Mouse (Mus musculus) heart, adult 2 months (tissue): ENCODE results near the gene Thg1l. TPM values are rescaled to one million over a fixed set of nuclear protein-coding genes. Genes with fewer than 3 reads are reported as not detected.

ENCODE experiments used
- DNase-seq, 2 experiments: peaks; one replicate each; pipeline ENCODE4 v3.0.0; 2021
- H3K27ac ChIP-seq: fragments of 200-600 bp; 2 replicates; pipeline ENCODE4 v1.8.1; 2022
- H3K27me3 ChIP-seq: fragments of 200-500 bp; 2 replicates; pipeline ENCODE4 v1.6.1; 2012; ENCODE audit warnings: mild to moderate bottlenecking, low read length, inconsistent platforms, mixed read lengths; ENCODE audit not compliant: control insufficient read depth, insufficient read depth
- H3K36me3 ChIP-seq: fragments of 200-500 bp; 2 replicates; pipeline ENCODE4 v1.6.1; 2012; ENCODE audit warnings: low read length, inconsistent platforms; ENCODE audit not compliant: control insufficient read depth, insufficient read depth
- H3K4me1 ChIP-seq: fragments of 200-500 bp; 2 replicates; pipeline ENCODE4 v1.6.1; 2011; ENCODE audit warnings: low read length; ENCODE audit not compliant: control insufficient read depth, insufficient read depth
- H3K4me3 ChIP-seq: fragments of 200-600 bp; 2 replicates; pipeline ENCODE4 v1.8.1; 2022
- H3K79me2 ChIP-seq: fragments of 200-500 bp; replicated peaks from 2 replicates; pipeline ENCODE4 v1.6.1; 2012; ENCODE audit warnings: mild to moderate bottlenecking, inconsistent platforms, low read length, moderate library complexity, mixed read lengths; ENCODE audit not compliant: control insufficient read depth, insufficient read depth
- H3K9ac ChIP-seq: fragments of 200-500 bp; 2 replicates; pipeline ENCODE4 v1.6.1; 2012; ENCODE audit warnings: low read depth, mild to moderate bottlenecking, control low read depth, inconsistent platforms, low read length, mixed read lengths
- CTCF ChIP-seq: fragments of 200-600 bp; IDR thresholded peaks from 2 replicates; pipeline ENCODE4 v1.8.1; 2022; ENCODE audit warnings: antibody characterized with exemption, mild to moderate bottlenecking, moderate library complexity
- EP300 ChIP-seq: fragments of 200-500 bp; IDR thresholded peaks from 2 replicates; pipeline ENCODE4 v1.6.1; 2011; ENCODE audit warnings: low read depth, low read length, control low read depth; ENCODE audit not compliant: insufficient read depth
- POLR2A ChIP-seq: fragments of 200-500 bp; IDR thresholded peaks from 2 replicates; pipeline ENCODE4 v1.6.1; 2011; ENCODE audit warnings: mild to moderate bottlenecking, low read depth, low read length, control low read depth; ENCODE audit not compliant: insufficient read depth
- WGBS: fragments of 180-500 bp; shearing (Covaris S2); methylation state at CpG from one replicate; pipeline ENCODE4 v1.1.7; 2018; 5-methylcytosine and 5-hydroxymethylcytosine counted together
- intact Hi-C: fragments of 180-260 bp; cut with DNase I; formaldehyde crosslinking; loops from one replicate; pipeline ENCODE4 v1.15.1; 2025
- polyA plus RNA-seq: library from polyadenylated mRNA; depleted of rRNA; stranded (reverse); fragments of >200 nt; gene quantifications from 2 replicates; pipeline ENCODE4 v1.2.3, GENCODE M21; 2012
- total RNA-seq, 2 experiments: library from RNA; stranded (reverse); gene quantifications; 2 replicates each; pipeline ENCODE4 v1.2.3; 2021

Gene Thg1l
- total and polyA plus RNA-seq, 3 experiments = 5.7 to 6.0 (median 5.9) TPM

- Histone ChIP-seq H3K27me3 (no peaks in the 10 kb centered on the region), H3K36me3 (peaks cover 2% of the 10 kb centered on the region; the same call in 1 of the 2 replicates), H3K4me1 (no peaks in the 10 kb centered on the region), H3K4me3 (no peak overlapping the region), H3K27ac (no peak overlapping the region), H3K79me2 (no peaks in the 10 kb centered on the region; the same call in 1 of the 2 replicates), H3K9ac (no peak overlapping the region)
- 95% methylated on average over 5 of the region's 5 CpGs for WGBS
- DNase-seq = no peak
- intact Hi-C loops = no loop called here
- no peak for TF ChIP-seq POLR2A
- TF ChIP-seq CTCF = no peak
- no peak for TF ChIP-seq EP300
These were observed 44.6 kb downstream of the Thg1l start for GRCm38 (mm10) chr11:45910701-45911100.

DNA sequence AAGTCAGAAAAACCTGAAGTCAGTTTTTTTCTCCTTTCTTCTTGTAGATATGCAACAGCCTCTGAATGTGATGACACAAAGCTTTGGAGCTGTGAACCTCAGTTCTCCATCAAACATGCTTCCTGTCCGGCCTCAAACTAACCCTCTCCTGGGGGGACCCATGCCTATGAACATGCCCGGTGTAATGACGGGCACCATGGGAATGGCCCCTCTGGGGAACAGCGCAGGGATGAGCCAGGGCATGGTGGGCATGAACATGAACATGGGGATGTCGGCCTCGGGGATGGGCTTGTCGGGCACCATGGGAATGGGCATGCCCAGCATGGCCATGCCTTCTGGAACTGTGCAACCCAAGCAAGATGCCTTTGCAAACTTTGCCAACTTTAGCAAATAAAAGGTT is 46.4 kb downstream of the Thg1l start:
- intact Hi-C loops = no loop called here
- Histone ChIP-seq H3K4me1 (no peaks in the 10 kb centered on the region), H3K9ac (no peak overlapping the region), H3K79me2 (no peaks in the 10 kb centered on the region; the same call in 1 of the 2 replicates), H3K4me3 (no peak overlapping the region), H3K27me3 (no peaks in the 10 kb centered on the region), H3K27ac (no peak overlapping the region), H3K36me3 (peaks cover 2% of the 10 kb centered on the region; the same call in 1 of the 2 replicates)
- WGBS = 97% methylated on average over 7 of the region's 7 CpGs
- DNase-seq = no peak
- TF ChIP-seq EP300 = no peak
- TF ChIP-seq CTCF = no peak
- no peak for TF ChIP-seq POLR2A

GRCm38 (mm10) chr11:45908070-45908469 is 47.2 kb downstream of the Thg1l start:
- TF ChIP-seq EP300 = no peak

DNA sequence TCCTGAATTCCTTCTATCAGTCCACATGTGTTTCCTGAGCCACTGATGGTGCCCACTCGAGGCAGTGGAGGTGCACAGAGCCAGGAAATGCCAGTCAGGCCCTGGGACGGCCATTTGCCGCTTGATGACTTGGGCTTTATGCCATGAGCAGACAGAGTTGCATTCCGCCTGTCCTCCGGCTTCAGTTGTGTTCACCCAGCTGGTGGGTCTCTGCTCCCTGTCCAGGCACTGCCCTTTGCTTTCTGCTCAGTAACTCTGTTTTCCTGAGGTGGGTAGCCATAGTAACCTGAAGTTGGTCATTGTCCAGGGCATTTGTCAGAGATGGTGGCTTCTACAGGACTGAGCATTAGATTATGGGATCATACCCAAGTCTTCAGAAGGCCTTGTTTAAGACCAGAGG is 48.0 kb downstream of the Thg1l start:
- Histone ChIP-seq H3K4me3 (no peak overlapping the region), H3K9ac (no peak overlapping the region), H3K36me3 (peaks cover 2% of the 10 kb centered on the region; the same call in 1 of the 2 replicates), H3K27ac (no peak overlapping the region), H3K27me3 (no peaks in the 10 kb centered on the region), H3K79me2 (peaks cover 1% of the 10 kb centered on the region; the same call in 1 of the 2 replicates), H3K4me1 (no peaks in the 10 kb centered on the region)
- WGBS = 44% methylated on average over 5 of the region's 5 CpGs
- intact Hi-C loops = no loop called here
- TF ChIP-seq CTCF (no peak), EP300 (no peak), POLR2A (no peak)
- no peak for DNase-seq

More at GRCm38 (mm10) chr11:45908070-45908469, 47.2 kb downstream of the Thg1l start:
- Histone ChIP-seq H3K27me3 (no peaks in the 10 kb centered on the region), H3K79me2 (peaks cover 1% of the 10 kb centered on the region; the same call in 1 of the 2 replicates), H3K9ac (no peak overlapping the region), H3K4me1 (no peaks in the 10 kb centered on the region), H3K27ac (no peak overlapping the region), H3K4me3 (no peak overlapping the region), H3K36me3 (peaks cover 2% of the 10 kb centered on the region; the same call in 1 of the 2 replicates)
- no peak for DNase-seq
- 91% methylated on average over 7 of the region's 7 CpGs for WGBS
- intact Hi-C loops = no loop called here

DNA sequence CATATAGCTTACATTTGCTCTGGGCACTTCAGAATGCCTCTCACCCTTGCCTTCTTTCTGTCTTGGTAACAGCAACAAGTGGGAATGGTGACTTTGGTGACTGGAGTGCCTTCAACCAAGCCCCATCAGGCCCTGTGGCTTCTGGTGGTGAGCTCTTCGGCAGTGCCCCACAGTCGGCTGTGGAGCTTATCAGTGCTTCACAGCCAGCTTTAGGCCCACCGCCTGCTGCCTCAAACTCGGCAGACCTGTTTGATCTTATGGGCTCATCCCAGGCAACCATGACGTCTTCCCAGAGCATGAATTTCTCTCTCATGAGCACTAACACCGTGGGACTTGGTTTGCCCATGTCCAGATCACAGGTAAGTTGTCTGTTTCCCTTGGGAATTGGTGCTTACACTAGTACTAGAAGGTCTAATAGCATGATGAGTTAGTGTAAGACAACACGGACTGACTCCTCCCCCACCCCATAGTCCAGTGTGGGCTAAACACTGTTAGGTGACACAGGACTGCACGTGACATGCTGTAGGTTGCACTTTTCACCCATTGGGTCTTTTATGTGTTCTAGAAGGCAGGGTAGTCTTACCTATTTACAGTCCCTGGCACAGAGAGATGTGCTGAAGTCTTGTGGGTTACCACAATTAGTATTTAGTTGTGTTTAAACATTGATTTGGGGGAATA is 49.0 kb downstream of the Thg1l start:
- no peak overlapping the region for H3K4me3 ChIP-seq
- no peaks in the 10 kb centered on the region for H3K4me1 ChIP-seq
- no peak overlapping the region for H3K27ac ChIP-seq
- no peaks in the 10 kb centered on the region for H3K27me3 ChIP-seq
- H3K79me2 ChIP-seq = peaks cover 1% of the 10 kb centered on the region; the same call in 1 of the 2 replicates
- intact Hi-C loops = no loop called here
- DNase-seq = no peak
- H3K36me3 ChIP-seq = peaks cover 2% of the 10 kb centered on the region; the same call in 1 of the 2 replicates
- H3K9ac ChIP-seq = no peak overlapping the region
- WGBS = 81% methylated on average over 8 of the region's 8 CpGs
- TF ChIP-seq CTCF (no peak), POLR2A (no peak), EP300 (no peak)

- intact Hi-C loops = no loop called here
- DNase-seq = peak in 1 of 2 experiments; percentile 20
- Histone ChIP-seq H3K4me1 (peaks cover 1% of the 10 kb centered on the region), H3K36me3 (peaks cover 2% of the 10 kb centered on the region; the same call in 1 of the 2 replicates), H3K27me3 (no peaks in the 10 kb centered on the region), H3K27ac (peak overlapping the region; percentile 66), H3K4me3 (no peak overlapping the region), H3K9ac (0 out of 2 replicates have a peak overlapping the region, but pooled peaks have one; percentile 44), H3K79me2 (0 out of 2 replicates have a peak, but pooled peaks cover 1% of the 10 kb centered on the region)
- TF ChIP-seq CTCF (no peak), EP300 (no peak), POLR2A (no peak)
- 61% methylated on average over 11 of the region's 11 CpGs for WGBS
These were observed 54.9 kb downstream of the Thg1l start for GRCm38 (mm10) chr11:45900233-45901015.
